Mouse (Mus musculus) left cerebral cortex, adult 6 months (tissue): ENCODE results near the gene Trim40. TPM values are rescaled to one million over a fixed set of nuclear protein-coding genes. Genes with fewer than 3 reads are reported as not detected.

ENCODE experiments used
- long read RNA-seq, 2 experiments: library from polyadenylated mRNA; unstranded; transcript quantifications; one replicate each; pipeline ENCODE4 v2.0.0; 2019 to 2020
- polyA plus RNA-seq: library from polyadenylated mRNA; unstranded; fragments of <200 nt; fragmentation: Nextera tagmentation; gene quantifications from 2 replicates; pipeline ENCODE4 v1.2.3, GENCODE M21; 2021

The Trim40 gene
- 0.08 and 0.12 TPM in 2 replicates for polyA plus RNA-seq
- long read RNA-seq, experiment 1, partial matches to known transcripts, result 0 of 1 reads
- long read RNA-seq, experiment 1, other reads (novel, unspliced or antisense), result 1 of 1 reads
- long read RNA-seq, experiment 2, result 0 reads

DNA sequence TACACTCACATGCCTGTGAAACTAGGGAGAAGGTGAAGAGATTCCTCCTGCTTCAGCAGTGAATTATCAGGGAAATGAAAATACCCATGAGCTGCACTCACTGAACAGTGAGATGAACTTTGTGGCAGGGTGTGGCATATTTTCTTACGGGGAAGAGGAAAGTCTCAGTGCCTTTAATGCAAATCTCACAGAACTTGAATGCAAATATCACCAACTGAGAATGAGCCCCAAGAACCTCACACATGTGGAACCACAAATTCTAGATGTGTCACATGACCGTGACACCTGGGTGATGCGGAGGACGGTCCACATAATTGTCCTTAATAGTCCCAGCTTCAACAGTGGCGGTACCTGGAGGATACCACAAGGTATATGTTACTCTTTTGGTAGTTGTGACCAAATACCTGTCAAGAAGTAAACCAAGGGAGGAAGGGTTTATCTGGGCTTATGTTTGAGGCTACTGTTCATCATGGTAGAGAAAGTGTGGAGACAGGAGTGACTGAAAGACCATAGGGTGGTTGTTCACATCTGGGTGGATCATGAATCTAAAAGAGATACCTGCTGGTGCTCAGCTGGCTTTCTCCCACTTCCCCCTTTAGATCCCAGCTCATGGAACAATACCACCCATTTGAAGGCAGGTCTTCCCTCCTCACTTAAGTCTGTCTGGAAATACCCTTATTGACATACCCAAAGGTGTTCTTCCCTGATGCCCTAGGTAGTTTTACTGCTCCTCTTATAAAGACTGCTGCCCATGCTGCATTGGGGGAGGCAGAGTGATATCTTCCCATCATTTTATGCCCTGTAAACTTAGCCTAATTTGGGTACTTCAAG, at the start of gene Trim40:
TSS of gene Trim40 (minus strand) at position 51 of the 831 bp plus-strand sequence.

DNA sequence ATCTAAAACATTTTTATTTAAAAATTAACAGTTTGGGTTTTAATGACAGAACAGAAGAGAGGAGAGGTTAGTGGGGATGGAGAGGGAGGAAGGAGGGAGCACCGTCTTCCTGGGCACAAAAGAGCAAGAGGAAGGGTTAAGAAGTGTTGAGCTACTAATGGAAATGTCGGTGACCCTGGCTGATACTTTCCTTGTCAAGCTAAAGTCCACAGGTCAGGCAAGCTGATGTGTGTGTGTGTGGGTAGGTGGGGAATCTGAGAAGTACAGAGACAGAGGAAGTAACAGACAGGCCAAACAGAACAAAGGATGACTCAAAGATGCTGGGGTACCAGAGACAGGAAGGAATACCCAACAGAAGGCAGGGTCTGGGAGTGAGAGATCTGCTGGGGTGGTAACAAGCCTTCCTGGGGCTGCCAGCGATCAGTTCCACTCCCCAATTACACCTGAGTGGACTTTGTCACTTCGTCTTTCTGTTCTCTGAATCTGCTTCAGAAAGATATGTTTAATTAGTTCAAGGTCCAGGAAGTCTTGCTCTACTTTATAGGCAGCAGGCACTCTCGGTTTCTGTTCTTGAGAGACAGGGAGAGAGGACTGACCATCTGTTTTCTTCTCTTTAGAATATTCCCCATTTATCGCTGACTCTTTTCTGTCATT, 7.8 kb upstream of the Trim40 start, which contains the start of gene Trim31:
TSS of gene Trim31 (plus strand) at position 567 of the 654 bp plus-strand sequence.

DNA sequence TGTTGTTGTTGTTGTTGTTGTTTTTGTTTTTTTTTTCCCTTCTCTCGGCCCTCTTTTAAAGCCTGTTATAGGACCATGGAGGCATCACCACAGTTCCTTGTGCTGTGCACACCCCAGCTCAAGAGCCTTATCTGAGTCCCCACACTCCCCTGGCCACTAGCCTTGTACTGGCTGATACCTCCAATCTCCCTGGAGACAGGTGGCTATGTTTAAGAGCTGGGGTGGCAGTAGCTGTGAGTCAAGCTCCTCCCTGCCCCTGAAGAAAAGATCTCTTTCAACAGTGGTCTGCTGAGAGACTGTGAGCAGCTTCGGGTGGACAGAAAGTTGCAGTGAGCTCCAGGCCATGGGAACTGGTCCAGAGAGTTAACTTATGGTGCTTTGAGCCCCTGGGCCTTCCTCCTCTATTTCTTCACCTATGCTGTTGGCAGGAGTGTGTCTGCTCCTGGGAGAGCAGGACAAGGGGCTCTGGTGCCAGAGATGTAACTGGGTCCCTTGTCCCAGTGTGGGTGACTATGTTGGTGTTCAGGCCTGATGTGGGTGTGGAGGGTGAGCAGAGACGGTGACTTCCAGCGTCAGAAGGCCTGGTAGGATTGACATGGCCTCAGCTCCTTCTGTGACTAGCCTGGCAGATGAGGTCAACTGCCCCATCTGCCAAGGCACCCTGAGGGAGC, 20.5 kb downstream of the Trim40 start, which contains the start of gene Trim10:
TSS of gene Trim10 (plus strand) at position 291 of the 671 bp plus-strand sequence.

DNA sequence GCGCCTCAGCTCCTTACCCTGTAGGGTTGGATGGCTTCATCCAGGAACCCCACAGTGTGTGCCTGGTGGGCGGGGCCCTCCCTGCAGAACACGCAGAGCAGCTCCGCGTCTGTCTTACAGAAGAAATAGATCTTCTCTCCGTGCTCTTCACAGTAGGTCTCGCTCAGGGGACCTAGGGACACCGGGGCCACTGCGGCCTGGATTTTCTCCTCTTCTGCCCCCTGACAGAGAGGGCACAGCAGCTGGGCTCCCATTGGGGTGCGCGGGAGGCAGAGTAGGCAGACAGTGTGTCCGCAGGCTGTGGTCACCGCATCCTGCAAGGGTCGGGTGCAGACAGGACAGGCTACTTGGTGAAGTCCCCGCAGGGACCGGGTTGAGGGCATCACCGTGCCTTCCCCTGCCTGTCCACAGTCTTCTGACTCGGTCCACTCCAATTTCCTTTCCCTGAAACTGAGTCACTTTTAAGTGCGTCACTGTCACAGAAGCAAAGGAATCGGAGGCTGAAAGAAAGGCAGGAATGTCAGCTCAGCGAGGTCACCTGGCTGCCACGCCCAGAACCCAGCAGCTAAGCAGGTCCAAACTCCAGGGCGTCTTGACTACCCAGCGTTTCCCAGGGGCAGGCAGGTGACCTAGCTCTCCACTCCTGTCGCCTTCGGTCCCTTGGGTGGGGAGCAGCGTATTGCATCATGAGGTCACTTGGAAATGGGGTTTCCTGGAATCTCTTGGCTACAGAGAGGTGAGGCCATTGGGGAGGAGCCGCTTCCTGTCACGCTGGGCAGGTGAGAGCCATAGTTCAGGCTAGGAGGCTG, 23.0 kb downstream of the Trim40 start, which contains the start of gene Trim15:
TSS of gene Trim15 (minus strand) at position 492 of the 809 bp plus-strand sequence.

DNA sequence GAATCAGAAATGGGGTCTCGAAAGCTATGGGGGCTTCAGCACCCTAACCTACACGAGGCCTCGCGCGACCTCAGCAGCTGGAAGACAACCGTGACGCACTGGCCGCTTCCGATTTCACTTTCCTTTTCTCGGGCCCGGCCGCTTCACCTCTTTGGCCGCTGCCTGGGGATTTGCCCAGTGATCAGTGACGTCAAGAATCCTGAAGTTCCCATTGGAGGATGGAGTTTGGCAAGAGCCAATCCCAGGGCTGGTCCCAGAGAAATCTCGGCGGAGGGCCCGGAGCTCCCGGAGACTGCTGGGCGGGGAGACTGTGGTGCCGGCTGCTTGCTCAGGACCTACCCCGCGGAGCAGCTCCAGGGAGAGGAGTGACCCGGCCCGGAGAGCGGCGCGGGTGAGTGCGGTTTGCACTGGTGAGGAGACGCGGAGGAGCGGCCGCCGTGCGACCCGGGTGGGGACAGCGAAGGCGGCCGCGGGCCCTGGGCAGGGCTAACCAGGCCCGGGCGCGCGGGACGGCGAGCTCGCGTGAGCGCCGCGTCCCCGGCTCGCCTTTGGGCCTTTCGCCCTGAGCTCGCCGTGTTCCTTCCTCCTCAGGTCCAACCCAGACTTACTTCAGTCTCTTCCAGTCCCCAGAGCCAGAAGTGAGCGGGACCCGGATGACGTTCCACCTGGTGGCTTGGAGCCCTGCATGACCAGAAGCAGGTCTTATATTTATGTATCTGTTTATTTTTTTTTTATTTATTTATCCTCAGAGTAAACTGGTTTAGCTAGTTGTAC, 52.9 kb downstream of the Trim40 start, which contains the start of gene Trim26:
TSS of gene Trim26 (plus strand) at position 261 of the 774 bp plus-strand sequence.

Other genes starting within 250 kb of the Trim40 start
- gene H2-M9, start 247.5 kb downstream of the Trim40 start, polyA plus RNA-seq, result not detected in 2 replicates
- not detected in 2 replicates for gene H2-M1, start 217.9 kb downstream of the Trim40 start, polyA plus RNA-seq
- gene H2-M10.5, start 117.2 kb downstream of the Trim40 start, polyA plus RNA-seq, result not detected in 2 replicates
- gene H2-M10.6, start 78.0 kb downstream of the Trim40 start, polyA plus RNA-seq, result not detected in 2 replicates
- gene Trim26, start 53.0 kb downstream of the Trim40 start, polyA plus RNA-seq, result 11.3 and 14.1 TPM in 2 replicates
- gene Trim15, start 22.9 kb downstream of the Trim40 start, polyA plus RNA-seq, result not detected in 2 replicates
- not detected in 2 replicates for gene Trim10, start 20.5 kb downstream of the Trim40 start, polyA plus RNA-seq
- gene Trim31, start 8.0 kb upstream of the Trim40 start, polyA plus RNA-seq, result not detected in 2 replicates
- gene Rnf39, start 52.8 kb upstream of the Trim40 start, polyA plus RNA-seq, result 6.4 and 8.9 TPM in 2 replicates
- gene Ppp1r11, start 61.6 kb upstream of the Trim40 start, polyA plus RNA-seq, result 228 and 260 TPM in 2 replicates
- 74.8 and 82.8 TPM in 2 replicates for gene Znrd1, start 68.4 kb upstream of the Trim40 start, polyA plus RNA-seq
- gene Znrd1as, start 68.5 kb upstream of the Trim40 start, polyA plus RNA-seq, result 5.4 and 6.6 TPM in 2 replicates
- gene 2410137M14Rik, start 91.1 kb upstream of the Trim40 start, polyA plus RNA-seq, result 0.32 and 0.35 TPM in 2 replicates
- 0.13 and 0.44 TPM in 2 replicates for gene H2-M5, start 99.4 kb upstream of the Trim40 start, polyA plus RNA-seq
- 1.6 and 1.9 TPM in 2 replicates for gene Zfp57, start 111.0 kb upstream of the Trim40 start, polyA plus RNA-seq
- 88.6 and 118 TPM in 2 replicates for gene Mog, start 133.3 kb upstream of the Trim40 start, polyA plus RNA-seq
- gene Gabbr1, start 155.8 kb upstream of the Trim40 start, polyA plus RNA-seq, result 57.4 and 138 TPM in 2 replicates
- gene Olfr90, start 198.4 kb upstream of the Trim40 start, polyA plus RNA-seq, result not detected in 2 replicates
- not detected in 2 replicates for gene Olfr91, start 208.2 kb upstream of the Trim40 start, polyA plus RNA-seq
- not detected in 2 replicates for gene Olfr92, start 230.0 kb upstream of the Trim40 start, polyA plus RNA-seq